ENCODE assay signal across 9 mouse cellular contexts in genomic region chr6:70752351-70752750, GRCm38 (mm10). TPM values are rescaled to one million over a fixed set of nuclear protein-coding genes. Genes with fewer than 3 reads are reported as not detected.
DNase-seq lines count a peak whose midpoint lies in the region; ATAC-seq and TF ChIP-seq lines count a peak whose summit lies in the region.
"Had no signal": no experiment of that assay in that cellular context is flagged by ENCODE, and none has a peak within 500 bp of the region (broad histone marks: within the 10 kb centered on the region; RNA-seq: fewer than 3 reads in every experiment).

No protein-coding gene starts in this region.

- intact Hi-C loops in left cerebral cortex, adult 2 months (cut with DNase I) = loop anchor here (5.0 kb wide), 1 partner anchor 40 kb away; no protein-coding TSS in a partner anchor
- intact Hi-C loops in left cerebral cortex, postnatal 36 days (cut with DNase I) = no loop called here

- no peaks in the 10 kb centered on the region for H3K4me1 ChIP-seq in cerebellum, adult 2 months (ENCODE audit: control insufficient read depth, insufficient read depth, low read length)
- H3K4me1 ChIP-seq in bone marrow macrophage, adult 2 months (ENCODE audit: control insufficient read depth, insufficient read depth, low read length) = no peaks in the 10 kb centered on the region

- H3K27me3 ChIP-seq in cerebellum, adult 2 months (ENCODE audit: control insufficient read depth, insufficient read depth, low read length) = no peaks in the 10 kb centered on the region

- no peak overlapping the region for H3K4me3 ChIP-seq in cerebellum, adult 2 months (replicated peaks; ENCODE audit: insufficient read depth, low read depth, low read length)
- no peak overlapping the region for H3K4me3 ChIP-seq in left cerebral cortex, adult 2 months
- H3K4me3 ChIP-seq in bone marrow macrophage, adult 2 months (ENCODE audit: insufficient read depth, low read length) = no peak overlapping the region
- H3K4me3 ChIP-seq: myocyte had no signal

- TF ChIP-seq POLR2A in cerebellum, adult 2 months (IDR thresholded peaks at IDR 0.05; ENCODE audit: borderline replicate concordance, insufficient read depth, low read length) = no peak
- no peak for TF ChIP-seq POLR2A in bone marrow macrophage, adult 2 months (IDR thresholded peaks at IDR 0.05; ENCODE audit: borderline replicate concordance, low read depth, low read length)

- TF ChIP-seq CTCF in cerebellum, adult 2 months (IDR thresholded peaks at IDR 0.05; ENCODE audit: borderline replicate concordance, insufficient read depth, low read depth, low read length) = peak; percentile 68
- TF ChIP-seq CTCF in left cerebral cortex, adult 2 months (IDR thresholded peaks at IDR 0.05) = peak; percentile 56
- peak; percentile 36; the same call in 1 of the 2 replicates for TF ChIP-seq CTCF in bone marrow macrophage, adult 2 months (IDR thresholded peaks at IDR 0.05; ENCODE audit: low read depth, low read length)

- peak; percentile 64 for ATAC-seq in inflammation-experienced regulatory T-cells, adult 6 months

- WGBS in cerebellum, adult 2 months = 66% methylated on average over 8 of the region's 8 CpGs

- no peak overlapping the region for H3K27ac ChIP-seq in cerebellum, adult 2 months (ENCODE audit: insufficient read depth, low read length)
- no peak overlapping the region for H3K27ac ChIP-seq in left cerebral cortex, adult 2 months
- no peak overlapping the region for H3K27ac ChIP-seq in bone marrow macrophage, adult 2 months (ENCODE audit: insufficient read depth, low read depth, low read length)

- DNase-seq in cerebellum, adult 2 months = no peak
- DNase-seq in cerebellum, adult 8-10 months = no peak
- DNase-seq in left cerebral cortex, adult 2 months (ENCODE audit: extremely low spot score in 1 of 2, low spot score in 2 of 2) = no peak
- no peak for DNase-seq in left cerebral cortex, postnatal 36 days (ENCODE audit: low spot score in 2 of 2)
- DNase-seq in ovary, postnatal 36 days (ENCODE audit: low spot score) = peak; percentile 52
- no peak for DNase-seq in adipocyte (ENCODE audit: low spot score)

RNA-seq across cellular contexts. Expression of gene Rpia, which starts 39.7 kb away (rescaled TPM):
- polyA plus RNA-seq in cerebellum, adult 2 months (2012; rRNA removed) = 17.7 and 18.4 TPM in 2 replicates
- total RNA-seq in left cerebral cortex, adult 2 months (2021) = 10 to 100 TPM; 13.1 to 14.0 TPM
- total RNA-seq in left cerebral cortex, postnatal 36 days (2021) = 10 to 100 TPM; 11.1 to 14.3 TPM
- 10.6 and 14.4 TPM in 2 replicates for polyA plus RNA-seq in bone marrow macrophage, adult 2 months (2012; ENCODE audit: insufficient read depth, insufficient read length, missing spikeins)
- polyA plus RNA-seq in inflammation-experienced regulatory T-cells, adult 6 months (2017; shearing (Covaris generic)) = 10 to 100 TPM in 1 of 3 experiments, 1 to 10 TPM in 2; 4.9 to 11.5 (median 6.1) TPM
